Mouse (Mus musculus) limb, embryonic 14.5 days (tissue): ENCODE results near the gene Ripor1. TPM values are rescaled to one million over a fixed set of nuclear protein-coding genes. Genes with fewer than 3 reads are reported as not detected.
"Not testable (repeated sequence)": the region's sequence is repeated elsewhere in the genome, so short reads cannot be mapped to it uniquely, and the experiment has no call there.

Experiments used
- ATAC-seq: fragments of 200-750 bp; cut with Nextera tagmentation; 2 replicates; pipeline ENCODE4 v1.8.0; 2017; ENCODE audit warnings: low read depth, moderate number of reproducible peaks, moderate TSS enrichment; ENCODE audit not compliant: low FRiP score
- DNase-seq: peaks from one replicate; pipeline ENCODE4 v3.0.0-alpha.2; 2015; ENCODE audit warnings: low spot score
- H3K27ac ChIP-seq: fragments of 300-500 bp; sonication (generic); replicated peaks from 2 replicates; pipeline ENCODE4 v1.5.1; 2014; ENCODE audit warnings: low read depth, mild to moderate bottlenecking, low read length, moderate library complexity, mixed read lengths
- H3K27me3 ChIP-seq: fragments of 300-500 bp; sonication (generic); 2 replicates; pipeline ENCODE4 v1.6.1; 2014; ENCODE audit warnings: low read length, mixed read lengths; ENCODE audit not compliant: control insufficient read depth, insufficient read depth
- H3K36me3 ChIP-seq: fragments of 300-500 bp; sonication (generic); 2 replicates; pipeline ENCODE4 v1.6.1; 2014; ENCODE audit warnings: mild to moderate bottlenecking, low read length, moderate library complexity, mixed read lengths; ENCODE audit not compliant: control insufficient read depth, insufficient read depth
- H3K4me1 ChIP-seq: fragments of 300-500 bp; sonication (generic); 2 replicates; pipeline ENCODE4 v1.6.1; 2014; ENCODE audit warnings: antibody characterized with exemption, low read length, mixed read lengths; ENCODE audit not compliant: control insufficient read depth, insufficient read depth
- H3K4me2 ChIP-seq: fragments of 300-500 bp; sonication (generic); replicated peaks from 2 replicates; pipeline ENCODE4 v1.6.1; 2014; ENCODE audit warnings: low read depth, mild to moderate bottlenecking, low read length, moderate library complexity; ENCODE audit not compliant: severe bottlenecking
- H3K4me3 ChIP-seq: fragments of 300-500 bp; sonication (generic); replicated peaks from 2 replicates; pipeline ENCODE4 v1.5.1; 2014; ENCODE audit warnings: low read length
- H3K9ac ChIP-seq: fragments of 300-500 bp; sonication (generic); 2 replicates; pipeline ENCODE4 v1.6.1; 2014; ENCODE audit warnings: mild to moderate bottlenecking, low read depth, low read length, moderate library complexity; ENCODE audit not compliant: severe bottlenecking
- H3K9me3 ChIP-seq: fragments of 300-500 bp; sonication (generic); 2 replicates; pipeline ENCODE4 v1.6.1; 2016; ENCODE audit warnings: low read length; ENCODE audit not compliant: control insufficient read depth
- POLR2A ChIP-seq: fragments of 200-500 bp; IDR thresholded peaks from 2 replicates; pipeline ENCODE4 v1.8.0; 2012; ENCODE audit warnings: inconsistent platforms, mild to moderate bottlenecking, moderate library complexity, borderline replicate concordance; ENCODE audit not compliant: insufficient read depth, insufficient read length; ENCODE audit errors: extremely low read depth
- WGBS: fragments of 180-500 bp; shearing (Covaris S2); extraction: QIAGEN DNeasy Blood & Tissue Kit; methylation state at CpG from one replicate; pipeline ENCODE4 v1.1.7; 2014; 5-methylcytosine and 5-hydroxymethylcytosine counted together
- polyA plus RNA-seq, 2 experiments: library from polyadenylated mRNA; depleted of rRNA in 1 of 2; stranded (reverse) in 1 of 2; unstranded in 1 of 2; fragments of >200 nt; fragmentation: Nextera tagmentation in 1 of 2; extraction: Ambion mirVana in 1 of 2; gene quantifications; 2 replicates each; pipeline versions ENCODE4 v1.2.1 to v1.2.3; 2012 to 2014

Gene Ripor1
- polyA plus RNA-seq (2012; rRNA removed): 25.0 and 34.3 TPM in 2 replicates
- polyA plus RNA-seq (2014; fragmentation: Nextera tagmentation; extraction: Ambion mirVana): 18.7 and 22.1 TPM in 2 replicates

GRCm38 (mm10) chr8:105604804-105605381 is at the start of gene Ripor1:
Ripor1 (plus strand) TSS chr8:105605255.
- Histone ChIP-seq H3K27ac (peak within 1 kb of the TSS; percentile 80), H3K4me3 (peak within 1 kb of the TSS; percentile 81), H3K36me3 (no peaks in the 10 kb centered on the region), H3K9ac (peak within 1 kb of the TSS; percentile 84), H3K9me3 (no peaks in the 10 kb centered on the region), H3K4me1 (peaks cover 22% of the 10 kb centered on the region), H3K27me3 (no peaks in the 10 kb centered on the region), H3K4me2 (peak within 1 kb of the TSS; percentile 97)
- WGBS: 0% methylated on average over 20 of the region's 42 CpGs
- ATAC-seq (peak; percentile 90), DNase-seq (peak; percentile 75)
- 0 out of 2 replicates have a peak, but pooled peaks have one; percentile 24 for TF ChIP-seq POLR2A

GRCm38 (mm10) chr8:105562863-105563262 is 42.2 kb upstream of the Ripor1 start:
- no peak for TF ChIP-seq POLR2A
- no peak for DNase-seq
- Histone ChIP-seq H3K4me1 (peaks cover 9% of the 10 kb centered on the region), H3K4me3 (no peak overlapping the region), H3K9me3 (no peaks in the 10 kb centered on the region), H3K27me3 (no peaks in the 10 kb centered on the region), H3K4me2 (no peak overlapping the region), H3K27ac (no peak overlapping the region), H3K36me3 (peaks cover 8% of the 10 kb centered on the region; the same call in 1 of the 2 replicates), H3K9ac (no peak overlapping the region)
- WGBS: 86% methylated on average over 3 of the region's 3 CpGs
- ATAC-seq: no peak

GRCm38 (mm10) chr8:105563871-105564270 is 41.2 kb upstream of the Ripor1 start:
- ATAC-seq: no peak
- Histone ChIP-seq H3K27ac (no peak overlapping the region), H3K9me3 (no peaks in the 10 kb centered on the region), H3K4me3 (no peak overlapping the region), H3K27me3 (no peaks in the 10 kb centered on the region), H3K4me1 (peaks cover 9% of the 10 kb centered on the region), H3K9ac (no peak overlapping the region), H3K36me3 (peaks cover 8% of the 10 kb centered on the region; the same call in 1 of the 2 replicates), H3K4me2 (no peak overlapping the region)
- no peak for TF ChIP-seq POLR2A
- no peak for DNase-seq
- 91% methylated on average over 1 of the region's 1 CpGs for WGBS

GRCm38 (mm10) chr8:105564573-105565229 is 40.4 kb upstream of the Ripor1 start:
- not testable (repeated sequence) for H3K27me3 ChIP-seq, H3K36me3 ChIP-seq, H3K4me1 ChIP-seq, H3K9me3 ChIP-seq, ATAC-seq, H3K27ac ChIP-seq, DNase-seq
- 0 out of 2 replicates have a peak overlapping the region, but pooled peaks have one; percentile 83 for H3K9ac ChIP-seq
- peak overlapping the region; percentile 83 for H3K4me2 ChIP-seq
- WGBS: 84% methylated on average over 9 of the region's 9 CpGs
- peak overlapping the region; percentile 94 for H3K4me3 ChIP-seq

GRCm38 (mm10) chr8:105565401-105565881 is 39.6 kb upstream of the Ripor1 start:
- no peaks in the 10 kb centered on the region for H3K27me3 ChIP-seq
- H3K4me2 ChIP-seq: peak overlapping the region; percentile 83
- peak overlapping the region; percentile 94 for H3K4me3 ChIP-seq
- peaks cover 9% of the 10 kb centered on the region for H3K4me1 ChIP-seq
- no peak for TF ChIP-seq POLR2A
- H3K9ac ChIP-seq: peak overlapping the region; percentile 83
- no peaks in the 10 kb centered on the region for H3K9me3 ChIP-seq
- no peak overlapping the region; the same call in 1 of the 2 replicates for H3K27ac ChIP-seq
- peak; percentile 28 for DNase-seq
- 0% methylated on average over 25 of the region's 31 CpGs for WGBS
- peaks cover 3% of the 10 kb centered on the region; the same call in 1 of the 2 replicates for H3K36me3 ChIP-seq
- ATAC-seq: peak; percentile 39
